Mouse (Mus musculus) cortical plate, adult 2 months (tissue): ENCODE measurements around the gene Neurl1b.

Experiments used
- CTCF ChIP-seq: fragments of 200-500 bp; IDR thresholded peaks from 2 replicates; pipeline ENCODE4 v1.5.1; 2011; ENCODE audit warnings: mild to moderate bottlenecking, control low read depth, low read length; ENCODE audit not compliant: insufficient read depth; ENCODE audit errors: extremely low read depth
- POLR2A ChIP-seq: fragments of 200-500 bp; IDR thresholded peaks from 2 replicates; pipeline ENCODE4 v1.6.1; 2011; ENCODE audit warnings: mild to moderate bottlenecking, low read length, control low read depth; ENCODE audit not compliant: insufficient read depth; ENCODE audit errors: extremely low read depth

GRCm38 (mm10) chr17:26452371-26452972 is 37.8 kb downstream of the Neurl1b start:
- TF ChIP-seq CTCF (peak; percentile 73), POLR2A (no peak)
